Mouse (Mus musculus) E14TG2a.4 (cell line): ENCODE measurements at regions not wholly inside any gene's neighbourhood (a gene's known extent, or its start where the extent isn't known, plus 50 kb on each side); places are given as distances from the start of the nearest gene placed in this dataset.

Experiments used
- CTCF ChIP-seq: conservative IDR thresholded peaks from 2 replicates; pipeline ENCODE4 v1.5.1; 2014; ENCODE audit warnings: low read length
- NANOG ChIP-seq: IDR thresholded peaks from 2 replicates; pipeline ENCODE4 v1.6.1; 2014; ENCODE audit warnings: borderline replicate concordance, low read length, mixed read lengths
- POU5F1 ChIP-seq: IDR thresholded peaks from 2 replicates; pipeline ENCODE4 v1.6.1; 2014; ENCODE audit warnings: low read length, borderline replicate concordance

DNA sequence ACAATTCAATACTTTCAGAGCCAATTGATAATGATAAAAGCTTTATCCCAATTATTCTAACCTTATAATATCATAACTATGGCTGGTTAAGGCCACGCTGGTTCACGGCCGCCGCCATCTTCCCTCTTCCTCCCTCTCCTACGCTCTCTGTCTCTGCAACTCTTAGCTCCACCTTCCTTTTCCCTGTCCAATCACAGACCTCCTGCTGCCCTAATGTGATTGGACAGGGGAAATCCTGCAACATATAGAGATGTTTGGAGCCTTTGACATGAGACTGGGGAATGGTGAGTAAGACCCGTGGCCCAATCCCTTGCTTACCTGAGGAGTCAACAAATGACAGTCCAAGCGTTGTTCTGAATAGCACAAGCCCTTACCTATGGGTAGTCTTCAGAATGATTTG lies 79.8 kb upstream of the Pced1b start:
- TF ChIP-seq CTCF (no peak), NANOG (no peak), POU5F1 (no peak)
